Mouse (Mus musculus) cortical plate, adult 2 months (tissue): ENCODE data around the gene Spop. TPM values are rescaled to one million over a fixed set of nuclear protein-coding genes. Genes with fewer than 3 reads are reported as not detected.

Experiments
- H3K27ac ChIP-seq: fragments of 200-500 bp; 2 replicates; pipeline ENCODE4 v1.5.1; 2012; ENCODE audit warnings: low read length, control low read depth, inconsistent platforms; ENCODE audit not compliant: insufficient read depth
- H3K4me1 ChIP-seq: fragments of 200-500 bp; 2 replicates; pipeline ENCODE4 v1.6.1; 2011; ENCODE audit warnings: low read length; ENCODE audit not compliant: control insufficient read depth, insufficient read depth
- H3K4me3 ChIP-seq: fragments of 200-500 bp; 2 replicates; pipeline ENCODE4 v1.5.1; 2011; ENCODE audit warnings: mild to moderate bottlenecking, low read length, control low read depth; ENCODE audit not compliant: insufficient read depth
- CTCF ChIP-seq: fragments of 200-500 bp; IDR thresholded peaks from 2 replicates; pipeline ENCODE4 v1.5.1; 2011; ENCODE audit warnings: mild to moderate bottlenecking, control low read depth, low read length; ENCODE audit not compliant: insufficient read depth; ENCODE audit errors: extremely low read depth
- POLR2A ChIP-seq: fragments of 200-500 bp; IDR thresholded peaks from 2 replicates; pipeline ENCODE4 v1.6.1; 2011; ENCODE audit warnings: mild to moderate bottlenecking, low read length, control low read depth; ENCODE audit not compliant: insufficient read depth; ENCODE audit errors: extremely low read depth
- polyA plus RNA-seq: library from polyadenylated mRNA; depleted of rRNA; stranded (reverse); fragments of >200 nt; gene quantifications from 2 replicates; pipeline ENCODE4 v1.2.3, GENCODE M21; 2012

The Spop gene
- polyA plus RNA-seq, 1 experiment, result 128 TPM

- peaks cover 3% of the 10 kb centered on the region; the same call in 1 of the 2 replicates for H3K4me1 ChIP-seq
- TF ChIP-seq CTCF, result no peak
- no peak for TF ChIP-seq POLR2A
- H3K4me3 ChIP-seq, result no peak overlapping the region
- H3K27ac ChIP-seq, result no peak overlapping the region
Measured at GRCm38 (mm10) chr11:95391201-95391600, 22.7 kb upstream of the Spop start.

GRCm38 (mm10) chr11:95391743-95392142 is 22.1 kb upstream of the Spop start:
- Histone ChIP-seq H3K27ac (no peak overlapping the region), H3K4me1 (peaks cover 1% of the 10 kb centered on the region; the same call in 1 of the 2 replicates), H3K4me3 (no peak overlapping the region)
- TF ChIP-seq CTCF, result no peak
- no peak for TF ChIP-seq POLR2A

GRCm38 (mm10) chr11:95392223-95392667 is 21.6 kb upstream of the Spop start:
- no peak for TF ChIP-seq CTCF
- TF ChIP-seq POLR2A, result no peak
- Histone ChIP-seq H3K4me1 (peaks cover 1% of the 10 kb centered on the region; the same call in 1 of the 2 replicates), H3K27ac (no peak overlapping the region), H3K4me3 (no peak overlapping the region)

- Histone ChIP-seq H3K4me1 (peaks cover 1% of the 10 kb centered on the region; the same call in 1 of the 2 replicates), H3K4me3 (no peak overlapping the region), H3K27ac (no peak overlapping the region)
- TF ChIP-seq CTCF (no peak), POLR2A (no peak)
Measured at GRCm38 (mm10) chr11:95392708-95393499, 21.0 kb upstream of the Spop start.

GRCm38 (mm10) chr11:95393500-95393816 is 20.4 kb upstream of the Spop start:
- H3K4me3 ChIP-seq, result no peak overlapping the region
- TF ChIP-seq CTCF, result no peak
- no peak overlapping the region for H3K27ac ChIP-seq
- H3K4me1 ChIP-seq, result peaks cover 1% of the 10 kb centered on the region; the same call in 1 of the 2 replicates

- TF ChIP-seq CTCF, result no peak
- Histone ChIP-seq H3K27ac (no peak overlapping the region), H3K4me1 (peaks cover 2% of the 10 kb centered on the region; the same call in 1 of the 2 replicates), H3K4me3 (no peak overlapping the region)
Measured at GRCm38 (mm10) chr11:95394112-95394511, 19.8 kb upstream of the Spop start.

GRCm38 (mm10) chr11:95396548-95396947 is 17.3 kb upstream of the Spop start:
- Histone ChIP-seq H3K4me3 (no peak overlapping the region), H3K4me1 (peaks cover 4% of the 10 kb centered on the region; the same call in 1 of the 2 replicates), H3K27ac (no peak overlapping the region)
- TF ChIP-seq CTCF (no peak), POLR2A (no peak)

- H3K4me1 ChIP-seq, result peaks cover 4% of the 10 kb centered on the region; the same call in 1 of the 2 replicates
- no peak for TF ChIP-seq POLR2A
- peak; percentile 94 for TF ChIP-seq CTCF
Measured at GRCm38 (mm10) chr11:95397843-95398835, 15.7 kb upstream of the Spop start.

GRCm38 (mm10) chr11:95399520-95400020 is 14.3 kb upstream of the Spop start:
- Histone ChIP-seq H3K4me1 (peaks cover 4% of the 10 kb centered on the region; the same call in 1 of the 2 replicates), H3K4me3 (no peak overlapping the region), H3K27ac (no peak overlapping the region)
- TF ChIP-seq CTCF (no peak), POLR2A (no peak)

More at GRCm38 (mm10) chr11:95397843-95398835, 15.7 kb upstream of the Spop start:
- no peak overlapping the region for H3K27ac ChIP-seq
- H3K4me3 ChIP-seq, result no peak overlapping the region

GRCm38 (mm10) chr11:95401568-95401967 is 12.3 kb upstream of the Spop start:
- H3K27ac ChIP-seq, result no peak overlapping the region

More at GRCm38 (mm10) chr11:95401568-95401967, 12.3 kb upstream of the Spop start:
- TF ChIP-seq POLR2A, result no peak
- no peak for TF ChIP-seq CTCF
- peaks cover 4% of the 10 kb centered on the region; the same call in 1 of the 2 replicates for H3K4me1 ChIP-seq
- H3K4me3 ChIP-seq, result no peak overlapping the region
